Mouse (Mus musculus) frontal cortex, adult (tissue): Measurements from ENCODE around the gene Barx1.
A peak's percentile ranks its signal among the peaks of the same experiment; 100 is the strongest.

Source experiments
- ATAC-seq: cut with Nextera tagmentation; 2 replicates; pipeline ENCODE4 v1.9.2; 2017; ENCODE audit warnings: mild to moderate bottlenecking, moderate library complexity, mixed read lengths; ENCODE audit not compliant: low TSS enrichment

The Barx1 gene

DNA sequence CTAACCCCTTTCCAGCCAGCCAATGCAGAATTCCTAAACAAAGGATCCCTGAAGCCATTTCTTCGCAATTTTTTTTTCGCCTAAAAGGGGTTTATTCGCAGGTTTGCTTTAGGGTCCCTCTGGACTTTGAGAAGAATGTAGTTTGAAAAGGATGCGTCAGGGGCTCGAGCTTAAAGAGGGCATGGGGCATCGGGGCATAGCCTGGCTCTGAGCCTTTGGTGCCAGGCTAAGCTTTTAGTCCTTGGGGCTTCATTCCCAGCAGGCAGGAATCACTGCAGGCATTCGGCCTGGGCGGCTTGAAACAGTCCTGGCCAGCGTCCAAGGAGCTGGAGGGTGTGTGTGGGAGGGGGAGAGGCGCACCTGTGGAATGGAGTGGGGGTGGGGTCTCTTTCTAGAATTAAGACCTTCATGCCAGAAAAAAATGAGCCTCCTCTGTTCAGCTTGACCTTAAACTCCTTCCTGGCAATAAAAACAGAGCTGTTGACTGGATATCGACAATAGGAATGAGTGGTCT, 2.5 kb upstream of the Barx1 start:
- no peak for ATAC-seq

DNA sequence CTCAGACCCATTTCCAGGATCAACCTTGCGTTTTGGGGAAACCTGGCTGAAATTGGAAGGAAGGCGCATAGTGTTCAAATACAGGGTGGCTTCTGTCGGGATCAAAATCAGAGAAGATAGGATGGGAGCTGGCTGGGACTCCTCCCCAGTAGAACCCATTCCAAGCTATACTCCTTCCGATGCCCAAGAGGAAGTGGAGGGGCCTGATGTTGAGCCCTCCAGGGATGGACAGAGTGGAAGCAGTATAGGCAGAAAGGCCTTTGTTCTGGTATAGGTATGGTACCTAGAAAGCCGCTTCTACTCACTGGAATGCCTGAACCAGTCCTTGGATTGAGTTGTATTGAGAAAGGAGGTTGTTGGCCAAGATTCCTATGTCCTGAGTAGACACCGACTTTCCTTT, 2.1 kb upstream of the Barx1 start:
- no peak for ATAC-seq

DNA sequence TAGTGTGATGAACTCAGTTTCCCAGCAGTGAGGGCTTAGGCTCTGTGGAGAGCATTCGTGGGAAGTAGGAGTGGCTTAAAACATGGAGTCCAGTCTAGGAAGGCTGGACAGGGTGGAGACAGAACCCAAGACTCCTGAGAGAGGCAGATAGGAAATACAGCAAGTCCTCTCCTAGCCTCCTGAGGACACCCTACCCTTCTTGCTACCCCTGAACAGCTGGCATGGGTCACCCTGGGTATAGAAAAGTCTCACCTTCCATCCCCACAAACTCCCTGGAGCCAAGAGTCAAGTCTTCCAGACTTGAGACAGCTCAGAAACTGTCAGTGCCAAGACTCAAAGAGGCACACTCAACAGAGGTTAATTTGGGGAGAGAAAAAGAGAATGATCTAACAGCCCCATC, 1.2 kb upstream of the Barx1 start:
- ATAC-seq: no peak

DNA sequence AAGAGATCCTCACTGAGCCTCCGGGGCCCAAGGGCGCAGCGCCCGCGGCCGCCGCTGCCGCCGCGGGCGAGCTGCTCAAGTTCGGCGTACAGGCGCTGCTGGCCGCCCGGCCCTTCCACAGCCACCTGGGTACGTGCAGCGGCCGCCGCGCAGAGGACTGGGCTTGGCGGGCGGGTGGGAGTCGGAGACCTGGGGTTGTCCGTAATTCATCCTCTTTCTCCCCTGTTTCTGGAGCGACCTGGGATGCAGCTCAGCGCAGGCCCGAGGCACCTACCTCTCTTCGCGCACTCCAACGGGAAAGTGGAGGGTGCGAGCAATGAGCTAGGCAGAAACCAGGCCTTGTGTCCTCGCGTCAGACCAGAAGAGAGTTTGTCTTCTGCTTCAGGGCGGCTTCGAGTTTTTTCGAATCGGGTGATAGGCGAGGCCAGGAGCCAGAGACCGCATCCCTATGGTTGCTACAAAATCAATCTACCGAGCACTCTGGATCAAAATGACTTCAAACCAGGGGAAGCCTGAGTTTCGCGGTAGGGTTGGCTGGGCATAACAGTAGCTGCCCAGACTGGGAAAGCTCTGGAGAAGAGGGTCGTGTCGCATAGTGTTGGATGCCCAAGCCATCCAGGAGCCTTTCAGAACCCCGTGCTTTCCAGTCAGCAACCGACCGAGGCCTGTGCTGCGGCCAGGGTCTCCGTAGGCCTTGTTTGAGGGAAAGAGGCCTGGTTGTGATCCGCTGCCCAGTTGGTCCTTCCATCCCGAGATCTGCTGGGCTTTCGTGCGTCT, 601 bp downstream of the Barx1 start:
- no peak for ATAC-seq

DNA sequence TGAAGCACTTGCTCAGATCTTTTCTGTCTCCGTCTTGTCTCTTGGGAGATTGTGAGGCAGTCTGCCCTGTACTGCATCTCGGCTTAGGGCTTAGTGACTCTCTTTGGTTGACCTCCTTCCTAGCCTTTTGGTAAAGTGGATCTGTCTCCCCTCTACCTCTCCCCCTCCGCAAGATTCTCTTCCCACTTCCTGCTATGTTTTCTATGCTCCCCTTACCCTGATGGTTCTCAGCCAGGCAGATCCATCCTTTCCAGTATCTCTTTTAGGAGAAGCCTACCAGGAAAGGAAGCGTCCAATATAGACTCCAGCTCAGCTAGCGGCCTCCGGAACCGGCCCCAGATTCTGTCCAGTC, 1.2 kb downstream of the Barx1 start:
- ATAC-seq: no peak

DNA sequence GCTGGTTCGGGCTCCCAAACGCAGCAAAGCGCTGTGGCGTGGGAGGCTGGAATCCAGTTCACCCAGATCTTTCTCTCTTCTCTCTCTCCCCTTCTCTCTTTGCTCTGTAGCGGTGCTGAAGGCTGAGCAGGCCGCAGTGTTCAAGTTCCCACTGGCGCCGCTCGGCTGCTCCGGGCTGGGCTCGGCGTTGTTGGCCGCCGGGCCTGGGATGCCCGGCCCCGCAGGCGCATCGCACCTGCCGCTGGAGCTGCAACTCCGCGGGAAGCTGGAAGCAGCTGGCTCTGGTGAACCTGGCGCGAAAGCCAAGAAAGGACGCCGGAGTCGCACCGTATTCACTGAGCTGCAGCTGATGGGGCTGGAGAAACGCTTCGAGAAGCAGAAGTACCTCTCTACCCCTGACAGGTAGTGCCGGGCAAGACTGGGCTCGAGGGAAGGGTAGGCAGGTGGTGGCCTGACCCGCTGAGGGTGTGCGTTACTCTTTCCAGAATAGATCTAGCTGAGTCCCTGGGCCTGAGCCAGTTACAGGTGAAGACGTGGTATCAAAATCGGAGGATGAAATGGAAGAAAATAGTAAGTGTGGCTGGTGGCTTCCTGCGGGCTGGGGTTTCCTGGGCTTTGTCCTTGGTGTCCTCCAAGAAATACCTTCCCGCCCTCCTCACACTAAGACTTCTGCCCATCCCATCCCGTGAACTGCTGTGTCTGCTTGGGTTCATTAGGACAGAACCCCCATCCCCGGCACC, 2.3 kb downstream of the Barx1 start:
- ATAC-seq: no peak

DNA sequence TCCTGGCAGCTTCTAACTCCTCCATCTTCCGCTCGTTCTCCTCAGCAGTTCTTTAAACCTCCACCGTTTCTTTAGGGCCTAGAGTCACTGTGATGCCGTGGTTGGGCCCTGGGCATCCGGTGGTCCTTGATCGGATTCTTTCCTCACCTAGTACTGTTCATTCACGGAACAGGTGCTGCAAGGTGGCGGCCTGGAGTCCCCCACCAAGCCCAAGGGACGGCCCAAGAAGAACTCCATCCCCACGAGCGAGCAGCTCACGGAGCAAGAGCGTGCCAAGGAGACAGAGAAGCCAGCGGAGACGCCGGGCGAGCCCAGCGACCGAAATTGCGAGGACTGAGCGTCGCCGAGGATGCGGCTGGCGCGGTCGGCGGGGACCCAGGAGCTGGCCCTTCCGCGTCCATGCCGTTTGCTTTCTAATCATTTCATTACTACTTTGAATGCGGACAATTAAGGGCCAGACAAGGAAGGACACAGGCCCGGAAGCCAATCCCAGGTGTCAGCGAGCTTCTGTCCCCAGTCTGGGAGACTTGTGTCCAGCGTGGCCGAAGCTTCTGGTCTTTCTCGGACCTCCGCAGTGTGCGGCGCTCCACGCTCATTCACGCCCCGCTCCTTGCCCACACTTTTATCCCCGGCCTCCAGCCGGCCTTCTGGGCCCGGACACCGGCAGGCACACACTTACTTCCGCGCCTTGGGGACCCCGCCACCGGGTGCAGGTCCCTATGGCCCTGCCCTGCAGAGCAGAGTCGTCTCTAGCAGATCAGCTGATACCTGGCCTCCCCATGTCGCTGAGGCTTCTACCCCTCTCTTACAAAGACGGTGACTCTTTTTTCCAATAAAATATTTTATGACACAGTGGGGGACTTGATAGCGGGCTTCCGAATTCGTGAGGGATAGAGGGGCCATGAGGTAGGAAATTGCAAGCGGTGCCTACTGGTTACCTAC, 3.1 kb downstream of the Barx1 start:
- ATAC-seq: no peak

DNA sequence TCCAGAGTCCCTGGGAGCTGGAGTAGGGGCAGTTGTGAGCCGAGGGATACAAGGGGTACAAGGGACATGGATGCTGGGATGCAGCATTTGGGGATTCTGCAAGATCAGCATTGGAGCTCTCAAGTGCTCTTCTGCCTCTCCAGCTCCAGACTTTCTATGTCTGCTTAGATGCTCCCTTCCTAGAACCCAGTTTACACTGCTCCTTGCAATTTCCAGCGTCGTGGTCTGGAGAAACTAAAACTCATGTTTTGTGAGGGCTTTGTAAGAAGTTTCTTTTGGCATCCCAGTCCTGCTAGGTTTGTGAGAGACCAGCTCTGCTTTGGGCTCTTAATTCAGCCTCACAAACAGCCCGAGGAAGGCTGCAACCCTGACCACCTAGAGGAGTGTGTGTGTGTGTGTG, 4.7 kb downstream of the Barx1 start:
- no peak for ATAC-seq

DNA sequence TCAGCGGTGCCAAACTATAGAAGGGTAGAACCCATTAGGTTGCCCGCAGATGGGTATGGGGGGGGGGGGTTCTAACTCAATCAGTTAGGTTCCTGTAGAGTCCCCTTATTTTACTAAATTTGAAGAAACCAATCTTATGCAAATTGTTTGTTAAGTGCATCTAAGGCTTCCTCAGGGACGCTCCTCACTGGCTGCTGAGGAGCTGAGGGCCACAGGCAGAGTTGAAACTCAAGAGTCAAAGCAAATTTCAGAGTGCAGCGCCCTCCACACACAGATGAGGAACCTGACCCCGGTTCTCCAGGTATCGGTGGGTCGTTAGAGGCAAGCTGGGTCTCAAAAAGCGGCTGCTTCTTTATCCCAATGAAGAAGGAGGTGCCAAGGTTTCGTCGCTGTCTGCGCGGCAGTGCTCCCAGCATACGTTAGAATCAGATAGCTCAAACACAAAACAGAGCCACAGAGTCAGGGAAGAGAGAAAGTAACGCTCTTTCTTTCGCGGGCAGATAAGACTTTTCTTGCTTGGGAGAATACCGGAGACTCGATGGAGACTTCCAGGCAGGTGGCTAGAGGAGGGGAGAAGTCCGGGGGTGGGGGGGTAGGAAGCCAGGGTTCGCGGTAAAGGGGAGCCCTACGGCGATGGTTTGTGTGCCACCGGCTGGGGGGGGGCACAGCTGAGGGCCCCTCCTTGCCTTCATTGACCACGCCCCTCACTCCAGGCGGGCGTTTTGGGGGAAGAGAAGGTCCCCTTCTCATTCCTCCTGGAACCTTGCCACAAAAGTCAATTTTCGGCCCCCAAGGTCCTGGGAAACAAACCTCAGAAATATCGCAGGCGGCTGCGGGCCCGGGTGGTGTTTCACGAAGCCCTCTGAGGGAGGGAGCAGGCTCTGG, 5.5 kb downstream of the Barx1 start:
- no peak for ATAC-seq

DNA sequence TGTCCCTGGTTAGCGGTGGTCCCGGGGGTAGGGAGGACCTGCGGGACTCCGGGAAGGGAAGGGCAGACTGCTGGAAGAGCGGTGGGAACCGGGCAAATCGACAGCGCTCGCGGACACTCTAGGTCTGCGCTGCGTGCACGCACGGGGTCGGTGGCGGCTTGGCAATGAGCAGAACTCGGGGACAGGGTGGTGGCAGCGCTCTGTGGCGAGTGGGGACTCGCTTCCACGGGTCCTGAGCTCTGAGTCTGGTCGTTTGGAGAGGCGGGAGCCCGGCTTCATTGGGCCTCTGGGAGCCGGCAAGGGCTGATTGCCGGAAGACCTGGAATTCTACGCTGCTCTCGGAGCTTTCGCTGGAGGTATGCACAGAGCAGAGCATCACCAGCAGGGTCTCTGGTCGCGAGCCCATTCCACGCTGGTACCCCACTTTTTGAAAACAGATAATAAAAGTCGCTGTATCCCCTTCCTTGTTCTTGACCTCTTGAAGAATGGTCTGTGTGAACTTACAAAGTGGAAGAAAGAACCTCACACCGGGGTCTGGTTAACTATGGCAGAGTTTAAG, 6.3 kb downstream of the Barx1 start:
- no peak for ATAC-seq

DNA sequence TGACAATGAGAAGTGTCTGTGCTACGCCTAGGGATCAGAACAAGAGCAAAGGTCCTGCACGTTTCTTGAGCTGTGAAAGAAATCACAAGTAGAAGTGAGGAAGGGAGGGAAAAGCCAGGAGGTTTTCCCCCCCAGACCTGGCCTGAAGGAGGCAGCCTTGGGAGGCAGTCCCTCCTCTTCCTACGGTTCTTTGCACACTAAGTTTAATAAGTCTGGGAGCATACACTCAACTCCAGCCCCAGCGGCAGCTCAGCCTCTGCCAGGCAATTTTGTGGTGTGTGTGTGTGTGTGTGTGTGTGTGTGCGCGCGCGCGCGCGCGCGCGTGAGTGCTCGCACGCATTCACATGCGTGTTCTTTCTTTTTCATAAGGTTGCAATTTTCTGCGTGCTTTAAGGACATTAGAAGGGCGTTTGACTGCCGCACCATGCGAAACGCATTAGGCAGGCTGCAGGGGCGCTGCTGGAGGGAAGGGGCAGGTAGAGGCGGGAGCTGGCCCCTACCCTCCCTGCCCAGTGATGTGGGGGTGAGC, 9.6 kb downstream of the Barx1 start:
- ATAC-seq: no peak

DNA sequence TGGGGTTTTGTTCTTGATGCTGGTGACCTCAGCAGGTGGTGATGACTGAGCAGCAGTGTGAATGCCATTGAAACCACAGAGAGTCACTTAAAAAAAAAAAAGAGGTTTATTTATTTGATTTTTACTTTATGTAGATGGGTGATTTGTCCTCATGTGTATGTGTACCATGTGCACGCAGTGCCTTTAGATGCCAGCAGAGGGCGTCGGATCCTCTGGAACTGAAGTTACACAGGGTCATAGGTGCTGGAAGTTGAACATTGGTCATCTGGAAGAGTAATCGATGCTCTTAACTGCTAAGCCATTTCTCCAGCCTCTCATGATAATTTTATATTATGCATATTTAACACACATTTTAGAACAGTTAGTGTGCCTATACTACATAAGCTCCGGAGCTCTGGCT, 11.8 kb downstream of the Barx1 start:
- ATAC-seq: no peak

DNA sequence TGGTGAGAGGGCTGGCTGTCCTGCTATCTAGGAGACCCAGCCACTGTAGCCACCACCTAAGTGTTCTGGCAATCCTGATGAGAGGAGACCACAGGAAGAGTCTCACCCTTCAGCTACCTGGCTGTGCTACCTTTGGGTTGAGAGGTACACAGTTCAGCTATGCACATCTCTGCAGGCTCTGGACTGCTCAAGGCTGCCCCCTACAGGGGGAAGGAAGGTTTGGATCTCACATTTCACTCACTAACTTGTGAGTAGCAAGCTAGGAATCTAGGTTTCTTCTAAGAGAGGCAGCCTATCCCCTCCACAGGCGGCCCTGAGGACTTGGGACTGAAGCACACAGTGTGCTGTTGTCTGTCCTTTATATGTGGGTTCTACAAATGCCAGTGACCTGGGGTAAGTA, 16.6 kb downstream of the Barx1 start:
- no peak for ATAC-seq

DNA sequence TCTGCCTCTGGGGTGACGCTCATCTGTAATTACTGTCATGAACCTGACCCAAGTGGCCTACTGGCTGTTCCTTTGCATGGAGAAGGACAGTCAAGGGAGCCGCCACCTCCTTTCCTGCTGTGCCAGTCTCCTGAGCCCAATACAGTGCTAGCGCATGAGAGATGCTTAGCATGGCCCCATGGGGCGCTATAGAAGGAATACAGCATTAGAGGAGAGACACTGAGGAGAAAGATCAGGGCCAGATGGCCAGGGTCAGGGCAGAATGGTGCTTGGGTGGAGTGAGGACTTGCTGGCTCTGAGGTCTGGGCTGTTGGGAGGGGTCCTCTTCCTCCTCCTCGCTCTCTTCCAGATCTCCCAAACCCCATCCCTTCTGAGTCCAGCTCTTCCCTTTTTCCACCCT, 23.9 kb downstream of the Barx1 start:
- no peak for ATAC-seq

DNA sequence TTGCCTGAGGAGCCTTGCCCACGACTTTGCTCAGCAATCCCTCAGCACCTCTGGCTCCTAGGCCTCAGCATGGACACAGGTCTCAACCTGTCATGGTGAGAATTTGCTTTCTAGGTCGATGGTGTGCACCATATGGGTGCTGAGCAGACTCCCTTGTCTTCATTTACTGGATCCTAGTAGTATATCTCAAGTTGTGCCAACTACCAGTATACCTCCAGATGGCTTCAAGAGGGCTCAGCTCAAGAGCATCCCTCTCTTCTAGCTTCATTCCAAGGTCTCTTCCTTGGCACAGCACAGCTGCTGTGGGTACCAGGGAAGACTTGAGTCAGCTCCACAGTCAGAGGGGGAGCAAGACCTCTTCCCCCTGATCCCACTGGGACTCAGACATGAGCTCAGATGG, 29.2 kb downstream of the Barx1 start:
- peak; percentile 87 for ATAC-seq

DNA sequence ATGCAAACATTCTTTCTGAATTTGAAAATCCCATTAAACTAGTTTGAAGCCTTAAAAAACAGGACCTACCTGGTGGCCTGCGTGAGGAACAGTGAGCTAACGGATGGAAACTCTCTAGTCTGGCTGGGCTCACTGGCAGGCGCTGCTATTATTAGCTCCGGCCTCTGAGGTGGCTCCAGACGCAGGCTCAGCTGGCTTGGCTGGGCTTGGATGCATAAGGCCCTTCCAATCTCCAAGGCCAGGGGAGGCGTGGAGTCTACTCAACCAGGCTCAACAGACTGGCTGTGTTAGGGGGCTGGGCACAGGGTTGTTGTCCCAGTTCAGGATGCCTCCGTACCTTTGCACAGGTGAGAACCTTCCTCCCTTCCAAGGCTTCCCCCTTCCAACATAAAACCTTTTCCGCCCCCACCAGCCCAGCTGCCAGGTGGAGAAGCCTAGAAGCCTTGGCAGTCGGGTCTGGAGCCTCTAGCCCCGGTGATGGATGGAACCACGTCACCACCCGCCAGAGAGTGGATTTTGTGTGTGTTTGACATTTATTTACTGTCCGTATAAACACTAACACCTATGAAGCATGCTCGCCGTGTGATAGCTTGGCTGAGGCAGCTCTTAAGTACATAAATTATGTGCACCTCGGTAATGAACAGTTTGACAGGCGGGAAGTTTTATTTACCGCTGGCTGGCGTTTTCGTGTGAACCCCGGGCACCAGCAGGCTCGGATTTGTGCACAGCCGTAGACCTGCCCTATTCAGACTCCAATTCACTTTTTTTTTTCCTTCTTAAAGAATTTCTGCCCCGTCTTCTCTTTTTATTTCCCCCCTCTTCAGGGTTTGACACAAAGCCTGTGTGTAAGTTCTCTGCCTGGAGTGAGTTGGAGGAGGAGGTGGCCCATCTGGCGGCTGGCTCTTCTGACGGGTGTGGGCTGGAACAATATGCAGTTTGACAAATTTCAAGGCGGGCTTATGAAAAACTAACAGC, 31.6 kb downstream of the Barx1 start:
- peak; percentile 87 for ATAC-seq

DNA sequence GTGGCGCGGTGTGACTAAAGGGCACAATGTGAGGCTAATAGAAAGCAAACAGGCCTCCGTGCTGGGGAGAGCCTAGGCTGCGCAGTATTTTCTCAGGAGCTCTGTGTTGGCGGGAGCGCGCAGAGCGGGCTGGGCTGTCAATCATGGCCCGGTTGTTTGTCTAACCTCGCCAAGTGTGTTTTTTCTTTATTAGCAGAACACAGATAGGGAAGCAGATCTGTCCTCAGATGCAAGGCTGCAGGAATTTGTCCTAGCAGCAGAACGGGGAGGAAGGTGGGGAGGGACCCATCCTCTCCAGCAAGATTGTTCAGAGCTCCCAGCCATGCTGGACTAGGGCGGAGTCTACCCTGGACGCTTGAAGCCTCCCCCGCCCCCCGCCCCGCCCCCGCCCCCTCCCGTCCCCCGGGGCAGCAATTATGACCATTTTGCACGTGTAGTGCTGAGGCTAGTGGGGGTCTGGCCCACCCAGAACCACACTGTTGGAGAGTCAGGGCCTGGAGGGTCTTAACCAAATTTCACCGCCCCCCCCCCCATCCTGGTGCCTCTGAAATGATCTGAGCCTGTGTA, 43.7 kb downstream of the Barx1 start:
- no peak for ATAC-seq

DNA sequence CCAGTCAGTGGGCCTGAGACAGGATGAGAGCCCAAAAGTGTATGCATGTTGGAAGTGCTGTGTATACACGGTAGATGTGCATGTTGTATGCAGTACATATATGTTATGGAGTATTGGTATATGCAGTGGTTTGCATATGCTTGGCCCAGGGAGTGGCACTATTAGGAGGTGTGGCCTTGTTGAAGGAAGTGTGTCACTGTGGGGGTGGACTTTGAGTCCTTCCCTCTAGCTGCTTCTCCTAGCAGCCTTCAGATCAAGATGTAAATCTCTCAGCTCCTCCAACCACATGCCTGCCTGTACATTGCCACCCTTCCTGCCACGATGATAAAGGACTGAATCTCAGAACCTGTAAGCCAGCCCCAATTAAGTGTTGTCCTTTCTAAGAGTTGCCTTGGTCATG, 49.9 kb downstream of the Barx1 start:
- no peak for ATAC-seq

DNA sequence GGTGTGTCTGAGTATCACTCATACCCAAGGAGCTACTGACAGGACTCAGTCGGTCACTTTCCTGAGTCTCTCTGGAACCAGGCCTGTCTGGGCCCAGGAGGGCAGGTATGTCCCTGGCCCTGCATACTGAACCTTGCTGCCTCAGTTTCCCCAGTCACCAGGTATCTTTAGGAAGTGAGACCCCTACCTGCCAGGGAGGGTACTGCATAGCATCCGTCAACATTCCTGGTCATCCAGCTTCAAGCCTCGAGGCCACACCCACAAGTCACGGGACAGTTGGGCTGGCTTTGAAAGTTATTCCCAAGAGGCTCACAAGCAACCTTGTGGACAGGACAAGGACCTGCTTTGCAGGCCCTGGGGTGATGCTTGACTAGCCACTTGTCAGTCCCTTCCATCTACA, 53.3 kb downstream of the Barx1 start:
- no peak for ATAC-seq
